Mouse (Mus musculus) lung, embryonic 14.5 days (tissue): Measurements from ENCODE around the gene Rfng. TPM values are rescaled to one million over a fixed set of nuclear protein-coding genes. Genes with fewer than 3 reads are reported as not detected.
"Not testable (repeated sequence)": the region's sequence is repeated elsewhere in the genome, so short reads cannot be mapped to it uniquely, and the experiment has no call there.

Experiments
- ATAC-seq: fragments of 200-750 bp; cut with Nextera tagmentation; 2 replicates; pipeline ENCODE4 v1.8.0; 2017; ENCODE audit warnings: mild to moderate bottlenecking, moderate TSS enrichment, moderate library complexity; ENCODE audit not compliant: insufficient read depth
- DNase-seq: peaks from one replicate; pipeline ENCODE4 v3.0.0-alpha.2; 2015
- H3K27ac ChIP-seq: fragments of 300-500 bp; sonication (generic); 2 replicates; pipeline ENCODE4 v1.5.1; 2014; ENCODE audit warnings: low read depth, mild to moderate bottlenecking, moderate library complexity
- H3K27me3 ChIP-seq: fragments of 300-500 bp; sonication (generic); 2 replicates; pipeline ENCODE4 v1.6.1; 2014; ENCODE audit warnings: low read length, control low read depth; ENCODE audit not compliant: insufficient read depth
- H3K36me3 ChIP-seq: fragments of 300-500 bp; sonication (generic); 2 replicates; pipeline ENCODE4 v1.6.1; 2014; ENCODE audit warnings: control low read depth; ENCODE audit not compliant: insufficient read depth
- H3K4me1 ChIP-seq: fragments of 300-500 bp; sonication (generic); 2 replicates; pipeline ENCODE4 v1.6.1; 2014; ENCODE audit warnings: antibody characterized with exemption, control low read depth; ENCODE audit not compliant: insufficient read depth
- H3K4me2 ChIP-seq: fragments of 300-500 bp; sonication (generic); 2 replicates; pipeline ENCODE4 v1.6.1; 2014; ENCODE audit warnings: mild to moderate bottlenecking
- H3K4me3 ChIP-seq: fragments of 300-500 bp; sonication (generic); 2 replicates; pipeline ENCODE4 v1.5.1; 2014; ENCODE audit warnings: low read depth, low read length
- H3K9ac ChIP-seq: fragments of 300-500 bp; sonication (generic); 2 replicates; pipeline ENCODE4 v1.6.1; 2014
- H3K9me3 ChIP-seq: fragments of 300-500 bp; sonication (generic); 2 replicates; pipeline ENCODE4 v1.6.1; 2016; ENCODE audit warnings: low read depth, low read length, control low read depth
- CTCF ChIP-seq: IDR thresholded peaks from 2 replicates; pipeline ENCODE4 v1.5.1; 2016; ENCODE audit warnings: antibody characterized with exemption, low read depth
- WGBS: fragments of 180-500 bp; shearing (Covaris S2); extraction: QIAGEN DNeasy Blood & Tissue Kit; methylation state at CpG from one replicate; pipeline ENCODE4 v1.1.7; 2014; 5-methylcytosine and 5-hydroxymethylcytosine counted together
- polyA plus RNA-seq: library from polyadenylated mRNA; unstranded; fragments of >200 nt; fragmentation: Nextera tagmentation; extraction: Ambion mirVana; gene quantifications from 2 replicates; pipeline ENCODE4 v1.2.1, GENCODE M21; 2014

The Rfng gene
- polyA plus RNA-seq, 1 experiment from 2014 or later, result 34.0 TPM

DNA sequence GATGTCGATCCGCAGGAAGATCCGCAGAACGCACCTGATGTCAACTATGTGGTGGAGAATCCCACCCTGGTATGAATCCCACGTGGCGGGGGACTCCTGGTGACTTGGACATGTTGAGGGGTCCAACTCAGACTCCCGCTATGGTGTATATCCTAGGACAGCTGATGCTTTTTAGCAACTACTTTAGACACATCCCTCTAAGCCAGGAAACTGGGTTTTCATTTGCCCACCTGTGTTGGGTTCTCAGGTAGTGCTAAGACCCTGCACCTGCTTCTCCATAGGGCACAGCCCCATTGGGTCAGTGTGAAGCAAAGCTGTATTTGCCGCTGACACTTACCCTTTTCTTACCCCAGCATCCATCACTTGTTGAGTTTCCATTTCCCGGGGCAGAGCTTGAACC is 1.1 kb upstream of the Rfng start:
- H3K4me2 ChIP-seq, result peak overlapping the region; percentile 98
- H3K27me3 ChIP-seq, result no peaks in the 10 kb centered on the region
- H3K36me3 ChIP-seq, result peaks cover 59% of the 10 kb centered on the region
- H3K4me3 ChIP-seq, result peak overlapping the region; percentile 93
- H3K9ac ChIP-seq, result peak overlapping the region; percentile 87
- DNase-seq (no peak), ATAC-seq (no peak)
- H3K9me3 ChIP-seq, result no peaks in the 10 kb centered on the region
- no peak for TF ChIP-seq CTCF
- no peak overlapping the region for H3K27ac ChIP-seq
- WGBS, result 32% methylated on average over 9 of the region's 9 CpGs
- H3K4me1 ChIP-seq, result peaks cover 8% of the 10 kb centered on the region; the same call in 1 of the 2 replicates

DNA sequence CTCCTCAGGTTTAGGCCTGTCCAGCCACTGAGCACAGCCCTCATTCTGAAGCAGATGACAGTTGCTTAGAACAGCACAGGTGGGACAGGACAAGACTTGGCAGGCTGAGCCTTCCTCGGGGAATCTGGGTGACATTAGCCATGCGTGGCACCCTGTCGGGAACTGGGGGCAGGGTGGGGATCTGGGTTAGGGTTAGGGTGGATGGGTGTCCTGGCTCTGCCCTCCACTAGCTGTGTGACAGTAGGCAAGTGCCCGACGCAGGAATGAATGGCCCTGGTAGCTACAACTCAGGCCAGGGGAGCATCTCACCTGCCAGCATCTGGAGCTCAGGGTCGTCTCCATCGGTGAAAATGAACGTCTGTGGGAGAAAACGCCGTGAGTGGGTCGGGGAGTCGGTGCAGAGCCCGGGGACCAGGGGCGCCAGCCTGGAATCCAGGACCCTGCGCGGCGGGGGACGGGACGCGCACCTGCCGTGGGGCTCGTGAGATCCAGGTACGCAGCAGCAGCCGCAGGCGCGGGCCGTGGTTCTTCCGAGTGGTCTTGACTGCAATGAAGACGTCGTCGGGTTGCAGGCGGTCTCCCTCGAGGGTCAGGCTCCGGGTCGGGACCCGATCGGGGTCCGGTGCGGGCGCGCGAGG is 462 bp downstream of the Rfng start:
- H3K36me3 ChIP-seq, result peaks cover 46% of the 10 kb centered on the region
- TF ChIP-seq CTCF, result no peak
- H3K9ac ChIP-seq, result peak overlapping the region; percentile 87
- peak overlapping the region; percentile 93 for H3K4me3 ChIP-seq
- ATAC-seq (no peak), DNase-seq (no peak)
- WGBS, result 1% methylated on average over 42 of the region's 42 CpGs
- peak overlapping the region; percentile 98 for H3K4me2 ChIP-seq
- no peaks in the 10 kb centered on the region for H3K9me3 ChIP-seq
- H3K4me1 ChIP-seq, result peaks cover 8% of the 10 kb centered on the region; the same call in 1 of the 2 replicates
- H3K27ac ChIP-seq, result peak overlapping the region; percentile 81; the same call in 1 of the 2 replicates
- no peaks in the 10 kb centered on the region for H3K27me3 ChIP-seq

DNA sequence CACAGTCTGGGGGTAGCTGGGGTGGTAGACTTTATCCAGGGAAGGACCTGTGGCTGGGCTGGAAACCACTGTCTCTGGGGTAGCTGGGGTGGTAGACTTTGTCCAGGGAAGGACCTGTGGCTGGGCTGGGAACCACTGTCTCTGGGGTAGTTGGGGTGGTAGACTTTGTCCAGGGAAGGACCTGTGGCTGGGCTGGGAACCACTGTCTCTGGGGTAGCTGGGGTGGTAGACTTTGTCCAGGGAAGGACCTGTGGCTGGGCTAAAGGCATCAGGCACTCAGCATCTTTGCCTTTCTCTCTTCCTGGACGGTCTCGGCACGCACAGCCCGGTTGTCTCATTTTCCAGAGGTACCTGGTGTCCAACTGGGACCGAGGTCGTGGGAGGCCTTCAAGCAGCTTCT is 2.6 kb downstream of the Rfng start:
- not testable (repeated sequence) for ATAC-seq, H3K4me1 ChIP-seq, H3K27ac ChIP-seq, H3K9ac ChIP-seq, H3K4me3 ChIP-seq, H3K4me2 ChIP-seq, H3K27me3 ChIP-seq, DNase-seq, H3K9me3 ChIP-seq
- WGBS, result 98% methylated on average over 6 of the region's 6 CpGs
- peaks cover 25% of the 10 kb centered on the region; the same call in 1 of the 2 replicates for H3K36me3 ChIP-seq

DNA sequence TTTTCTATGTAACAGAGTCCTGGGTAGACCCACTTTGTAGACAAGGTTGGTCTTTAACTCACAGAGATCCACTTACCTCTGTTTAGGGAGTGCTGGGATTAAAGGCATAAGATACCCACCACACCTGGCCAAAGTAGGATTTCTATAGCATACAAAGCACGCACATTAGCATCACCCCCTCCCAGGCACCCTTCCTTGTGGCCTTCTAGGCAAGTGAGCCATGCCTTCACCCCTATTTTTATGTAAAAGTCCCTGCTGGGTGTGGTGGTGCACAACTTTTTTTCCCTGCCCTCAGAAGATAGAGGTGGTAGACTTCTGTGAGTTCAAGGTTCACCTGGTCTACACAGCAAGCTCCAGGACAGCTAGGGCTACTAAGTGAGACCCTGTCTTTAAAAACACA is 4.1 kb downstream of the Rfng start:
- Histone ChIP-seq H3K9me3 (no peaks in the 10 kb centered on the region), H3K36me3 (peaks cover 12% of the 10 kb centered on the region; the same call in 1 of the 2 replicates), H3K4me2 (no peak overlapping the region), H3K27me3 (no peaks in the 10 kb centered on the region), H3K27ac (no peak overlapping the region), H3K4me1 (peaks cover 4% of the 10 kb centered on the region; the same call in 1 of the 2 replicates), H3K9ac (no peak overlapping the region), H3K4me3 (no peak overlapping the region)
- 87% methylated on average over 1 of the region's 1 CpGs for WGBS
- ATAC-seq, result no peak
- TF ChIP-seq CTCF, result no peak
- no peak for DNase-seq

DNA sequence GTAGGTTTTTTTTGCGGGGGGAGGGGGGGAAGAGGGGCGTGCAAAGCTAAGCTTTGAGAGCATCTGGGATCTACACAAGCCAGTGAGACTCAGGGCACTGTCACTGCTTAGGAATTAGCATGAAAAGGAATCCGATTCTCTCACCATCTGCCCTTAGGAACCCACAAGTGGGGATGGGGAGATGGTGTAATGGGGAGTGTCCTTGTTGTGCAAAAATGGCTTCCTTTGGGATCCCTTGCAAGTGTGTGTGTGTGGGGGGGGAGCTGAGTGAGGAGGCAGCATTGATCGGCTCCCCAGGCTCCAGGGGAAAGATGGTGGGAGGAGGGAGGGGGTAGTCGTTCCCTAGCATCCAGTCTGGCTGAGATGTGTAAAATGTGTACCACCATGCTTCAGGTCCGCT is 6.9 kb downstream of the Rfng start:
- DNase-seq, result no peak
- Histone ChIP-seq H3K9ac (no peak overlapping the region), H3K4me3 (no peak overlapping the region), H3K4me2 (no peak overlapping the region), H3K4me1 (no peaks in the 10 kb centered on the region), H3K36me3 (peaks cover 12% of the 10 kb centered on the region; the same call in 1 of the 2 replicates), H3K27ac (no peak overlapping the region), H3K9me3 (no peaks in the 10 kb centered on the region), H3K27me3 (no peaks in the 10 kb centered on the region)
- no peak for ATAC-seq
- 27% methylated on average over 6 of the region's 6 CpGs for WGBS
- no peak for TF ChIP-seq CTCF

DNA sequence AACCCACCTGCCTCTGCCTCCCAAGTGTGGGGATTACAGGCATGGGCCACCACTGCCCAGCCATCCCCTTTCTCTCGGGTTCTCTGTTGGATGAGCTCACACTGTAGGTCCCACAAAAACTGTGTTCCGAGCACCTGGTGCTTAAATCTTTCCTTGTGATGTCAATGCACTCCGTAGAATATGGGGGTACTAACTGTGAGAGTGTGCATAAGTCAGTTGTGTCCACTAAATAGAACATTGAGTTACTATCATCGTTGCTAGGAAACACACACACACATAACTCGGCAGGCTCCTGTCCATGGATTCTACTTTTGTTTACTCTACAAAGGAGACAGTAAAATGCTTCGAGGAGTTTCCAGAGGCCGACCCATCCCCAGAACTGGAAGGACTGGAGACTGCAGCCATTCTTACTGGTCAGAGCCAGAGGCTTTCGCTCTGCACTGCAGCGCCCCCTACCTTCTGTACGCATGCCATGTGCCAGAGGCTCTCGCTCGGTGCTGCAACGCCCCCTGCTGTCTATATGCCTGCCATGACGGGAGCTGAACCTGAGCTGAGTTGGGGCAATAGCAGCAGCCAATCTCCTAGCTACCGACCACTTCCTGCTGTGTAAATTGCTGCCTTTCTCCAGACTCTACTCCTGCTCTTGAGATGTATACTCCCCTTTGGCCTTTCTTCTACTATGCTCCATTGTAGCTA is 8.1 kb downstream of the Rfng start:
- H3K4me2 ChIP-seq, result peak overlapping the region; percentile 32; the same call in 1 of the 2 replicates
- ATAC-seq (peak; percentile 90), DNase-seq (peak; percentile 98)
- H3K4me1 ChIP-seq, result no peaks in the 10 kb centered on the region
- TF ChIP-seq CTCF, result peak; percentile 100
- H3K36me3 ChIP-seq, result 0 out of 2 replicates have a peak, but pooled peaks cover 5% of the 10 kb centered on the region
- WGBS, result 22% methylated on average over 15 of the region's 15 CpGs
- no peaks in the 10 kb centered on the region for H3K27me3 ChIP-seq
- no peak overlapping the region for H3K27ac ChIP-seq
- H3K9ac ChIP-seq, result no peak overlapping the region
- no peaks in the 10 kb centered on the region for H3K9me3 ChIP-seq
- no peak overlapping the region for H3K4me3 ChIP-seq

DNA sequence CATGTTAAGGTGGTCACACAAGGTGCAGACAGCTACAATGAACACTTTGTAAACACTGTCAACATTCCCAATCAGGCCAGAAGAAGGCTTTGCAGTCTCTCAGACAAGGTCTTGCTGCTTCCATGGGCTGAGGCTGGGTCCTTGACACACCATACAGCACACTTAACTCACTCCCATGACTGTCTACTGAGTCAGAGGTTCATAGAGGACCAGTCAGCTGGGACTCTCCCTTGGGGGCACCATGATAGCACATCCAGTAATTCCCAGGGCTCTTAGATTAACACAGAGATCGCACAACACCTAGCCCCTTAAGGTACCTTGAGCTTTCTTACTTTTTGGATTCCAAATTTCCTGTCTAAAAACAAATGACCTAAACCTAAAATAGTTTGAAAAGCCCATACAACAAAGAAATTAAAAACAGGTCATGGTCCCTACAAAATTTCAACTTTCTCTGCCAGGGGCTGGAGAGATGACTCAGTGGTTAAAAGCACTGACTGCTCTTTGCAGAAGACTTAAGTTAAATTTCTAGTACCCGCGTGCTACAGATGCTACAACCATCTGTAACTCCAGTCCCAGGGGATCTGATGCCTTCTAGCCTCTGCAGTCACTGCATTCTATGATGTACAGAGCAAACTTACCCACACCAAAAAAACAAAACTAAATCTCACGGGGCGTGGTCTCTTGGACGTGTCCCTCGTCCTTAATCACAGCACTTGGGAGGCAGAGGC is 10.4 kb downstream of the Rfng start:
- DNase-seq (no peak), ATAC-seq (no peak)
- Histone ChIP-seq H3K4me1 (no peaks in the 10 kb centered on the region), H3K4me2 (no peak overlapping the region), H3K27ac (no peak overlapping the region), H3K27me3 (no peaks in the 10 kb centered on the region), H3K4me3 (no peak overlapping the region), H3K9me3 (no peaks in the 10 kb centered on the region), H3K36me3 (no peaks in the 10 kb centered on the region), H3K9ac (no peak overlapping the region)
- no peak for TF ChIP-seq CTCF
- 81% methylated on average over 7 of the region's 7 CpGs for WGBS
